Mouse (Mus musculus): ENCODE results near the gene Glyatl3. TPM values are rescaled to one million over a fixed set of nuclear protein-coding genes. Genes with fewer than 3 reads are reported as not detected.
A peak's percentile ranks its signal among the peaks of the same experiment; 100 is the strongest.

Gene Glyatl3
- not detected in 2 replicates for polyA plus RNA-seq (2011; ENCODE audit: insufficient read depth, insufficient read length, low replicate concordance, missing spikeins)

DNA sequence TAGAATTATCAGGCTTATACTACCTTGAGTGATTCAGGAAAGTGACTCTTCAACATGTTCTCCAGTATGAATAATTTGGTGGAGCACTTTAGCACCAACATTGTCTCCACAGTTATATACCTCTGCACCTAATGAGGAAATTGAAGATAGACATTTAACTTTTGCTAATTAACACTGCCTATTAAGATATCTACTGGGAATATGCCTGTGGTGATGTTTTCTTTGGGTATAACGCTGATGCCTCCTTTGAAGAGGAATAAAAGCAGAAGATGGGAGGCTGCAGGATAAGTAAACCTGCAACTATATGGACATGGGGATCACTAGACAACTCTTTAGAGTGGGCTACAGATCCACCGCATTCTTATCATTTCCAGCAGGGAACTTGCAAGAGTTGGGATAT lies at the start of gene Glyatl3:
Gene Glyatl3 (minus strand): TSS at position 101 of the 400 bp plus-strand sequence.
- H3K4me3 ChIP-seq (replicated peaks; ENCODE audit: control insufficient read depth, low read depth, low read length), result no peak within 1 kb of the TSS
- TF ChIP-seq POLR2A (IDR thresholded peaks at IDR 0.05; ENCODE audit: borderline replicate concordance, control insufficient read depth, low read depth, low read length) (no peak), CTCF (IDR thresholded peaks at IDR 0.05; ENCODE audit: control insufficient read depth, insufficient read depth, low read length) (no peak)
- 85% methylated on average over 2 of the region's 2 CpGs for WGBS
- H3K27ac ChIP-seq (ENCODE audit: control insufficient read depth, insufficient read depth, low read depth, low read length, poor library complexity), result no peak within 1 kb of the TSS
- H3K4me1 ChIP-seq (ENCODE audit: control insufficient read depth, insufficient read depth, low read length), result no peaks in the 10 kb centered on the region

DNA sequence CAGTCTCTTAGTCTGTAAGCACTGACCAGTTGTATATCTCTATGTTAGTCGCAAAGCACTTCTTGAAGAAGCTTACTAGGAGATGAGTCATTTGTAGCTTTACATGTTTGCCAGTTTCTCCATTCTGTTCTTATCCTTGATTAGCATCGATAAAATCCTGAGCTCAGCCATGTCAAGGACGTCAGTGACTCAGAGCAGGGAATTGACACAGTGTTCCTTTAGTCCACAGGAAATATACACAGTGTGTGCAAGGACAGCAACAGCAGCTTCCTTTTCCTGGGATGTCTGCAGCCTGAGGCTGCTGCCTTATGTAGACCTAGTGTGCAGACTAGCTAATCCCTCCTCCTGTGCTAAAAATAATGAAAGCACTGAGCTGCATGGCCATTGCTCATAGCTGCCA lies 34.4 kb upstream of the Glyatl3 start:
- no peak overlapping the region for H3K4me3 ChIP-seq (replicated peaks; ENCODE audit: control insufficient read depth, low read depth, low read length)
- no peak for TF ChIP-seq POLR2A (IDR thresholded peaks at IDR 0.05; ENCODE audit: borderline replicate concordance, control insufficient read depth, low read depth, low read length)
- TF ChIP-seq CTCF (IDR thresholded peaks at IDR 0.05; ENCODE audit: control insufficient read depth, insufficient read depth, low read length), result no peak
- WGBS, result 78% methylated on average over 3 of the region's 3 CpGs
- H3K4me1 ChIP-seq (ENCODE audit: control insufficient read depth, insufficient read depth, low read length), result no peaks in the 10 kb centered on the region
- no peak overlapping the region for H3K27ac ChIP-seq (ENCODE audit: control insufficient read depth, insufficient read depth, low read depth, low read length, poor library complexity)

DNA sequence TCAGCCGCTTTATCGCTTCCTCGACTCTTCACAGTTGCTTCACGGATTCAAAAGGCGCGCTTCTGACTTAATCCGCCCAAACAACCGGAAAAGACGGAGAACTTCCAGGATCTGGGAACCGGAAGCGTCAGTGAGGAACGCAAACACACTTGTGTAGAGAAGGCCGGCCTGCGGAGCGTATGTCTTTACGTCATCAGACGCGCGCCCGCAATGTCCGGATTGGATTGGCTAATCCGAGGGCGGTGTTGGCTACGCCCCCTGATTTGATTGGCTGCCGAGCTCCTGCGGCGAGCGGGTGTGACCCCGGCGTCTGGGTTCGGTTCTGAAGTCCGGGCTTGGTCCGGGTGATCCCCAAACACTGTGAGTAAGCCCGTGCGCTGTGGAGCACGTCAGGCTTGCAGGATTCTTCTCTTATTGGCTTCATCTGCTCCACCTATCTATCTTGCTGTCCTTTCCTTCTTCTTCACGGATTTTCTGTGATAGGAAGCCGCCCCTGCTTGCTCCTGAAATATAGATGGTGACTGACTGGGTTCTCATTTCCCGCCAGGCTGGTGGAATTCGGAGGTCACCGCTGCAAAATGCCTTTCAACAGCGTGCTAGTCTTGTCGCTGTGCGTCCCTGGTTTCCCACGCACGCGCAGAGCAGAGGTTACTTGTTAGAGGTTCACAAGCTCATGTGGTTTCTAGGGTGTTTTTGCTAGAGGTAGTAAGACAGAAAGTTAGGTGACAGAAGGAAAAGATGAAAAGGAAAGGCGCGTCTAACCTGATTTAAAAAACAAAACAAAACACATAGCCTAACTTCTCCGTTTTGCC lies 20.5 kb upstream of the Glyatl3 start, which contains the start of the genes Mut and Cenpq:
Gene Mut (plus strand): TSS at position 266 of the 812 bp plus-strand sequence.
Gene Cenpq (minus strand): TSS at position 628 of the 812 bp plus-strand sequence.
- H3K4me1 ChIP-seq (ENCODE audit: control insufficient read depth, insufficient read depth, low read length), result no peaks in the 10 kb centered on the region
- under 1% methylated on average over 50 of the region's 50 CpGs for WGBS
- TF ChIP-seq POLR2A (IDR thresholded peaks at IDR 0.05; ENCODE audit: borderline replicate concordance, control insufficient read depth, low read depth, low read length), result no peak; the same call in 1 of the 2 replicates
- no peak for TF ChIP-seq CTCF (IDR thresholded peaks at IDR 0.05; ENCODE audit: control insufficient read depth, insufficient read depth, low read length)
- peak within 1 kb of the TSS; percentile 96 for H3K4me3 ChIP-seq (replicated peaks; ENCODE audit: control insufficient read depth, low read depth, low read length)
- peak within 1 kb of the TSS; percentile 73 for H3K27ac ChIP-seq (ENCODE audit: control insufficient read depth, insufficient read depth, low read depth, low read length, poor library complexity)

DNA sequence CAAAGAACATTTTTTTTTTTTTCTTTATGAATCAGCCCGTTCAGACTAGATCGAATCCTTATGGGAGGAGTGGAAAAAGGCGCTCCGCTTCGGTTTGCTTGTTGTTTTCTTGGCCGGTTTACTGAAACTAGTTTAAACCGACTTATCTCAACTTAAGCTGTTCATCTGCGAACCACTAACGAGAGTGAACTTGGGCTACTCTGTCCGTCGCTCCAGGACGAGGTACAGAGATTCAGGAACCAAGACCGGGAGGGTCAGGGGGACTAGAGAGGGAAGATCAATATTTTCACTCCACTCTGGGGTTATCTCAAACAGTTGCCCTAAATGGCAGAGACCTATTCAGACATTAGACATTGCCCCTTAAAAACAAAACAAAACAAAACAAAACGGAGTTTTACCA lies 19.8 kb upstream of the Glyatl3 start:
- Histone ChIP-seq H3K4me3 (replicated peaks; ENCODE audit: control insufficient read depth, low read depth, low read length) (peak overlapping the region; percentile 96), H3K4me1 (ENCODE audit: control insufficient read depth, insufficient read depth, low read length) (no peaks in the 10 kb centered on the region), H3K27ac (ENCODE audit: control insufficient read depth, insufficient read depth, low read depth, low read length, poor library complexity) (peak overlapping the region; percentile 73)
- WGBS, result under 1% methylated on average over 14 of the region's 14 CpGs
- TF ChIP-seq POLR2A (IDR thresholded peaks at IDR 0.05; ENCODE audit: borderline replicate concordance, control insufficient read depth, low read depth, low read length) (no peak), CTCF (IDR thresholded peaks at IDR 0.05; ENCODE audit: control insufficient read depth, insufficient read depth, low read length) (no peak)

DNA sequence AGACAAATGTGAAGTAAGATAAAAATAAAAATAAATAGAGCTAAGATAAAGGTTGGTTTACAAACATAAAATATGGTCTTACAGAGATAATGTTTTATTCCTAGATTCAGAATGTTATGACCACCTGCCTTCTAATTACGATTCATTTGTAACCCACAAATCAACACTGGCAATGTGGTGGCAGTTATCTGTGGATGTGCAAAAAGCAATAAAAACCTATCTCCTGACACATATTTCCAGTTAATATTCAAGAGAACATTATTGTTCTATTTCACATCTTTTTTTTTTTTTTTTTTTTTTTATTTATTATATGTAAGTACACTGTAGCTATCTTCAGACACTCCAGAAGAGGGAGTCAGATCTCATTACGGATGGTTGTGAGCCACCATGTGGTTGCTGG lies 1.3 kb upstream of the Glyatl3 start:
- no peak overlapping the region for H3K4me3 ChIP-seq (replicated peaks; ENCODE audit: control insufficient read depth, low read depth, low read length)
- H3K27ac ChIP-seq (ENCODE audit: control insufficient read depth, insufficient read depth, low read depth, low read length, poor library complexity), result no peak overlapping the region
- WGBS, result 75% methylated on average over 2 of the region's 2 CpGs
- TF ChIP-seq CTCF (IDR thresholded peaks at IDR 0.05; ENCODE audit: control insufficient read depth, insufficient read depth, low read length) (no peak), POLR2A (IDR thresholded peaks at IDR 0.05; ENCODE audit: borderline replicate concordance, control insufficient read depth, low read depth, low read length) (no peak)
- H3K4me1 ChIP-seq (ENCODE audit: control insufficient read depth, insufficient read depth, low read length), result no peaks in the 10 kb centered on the region

DNA sequence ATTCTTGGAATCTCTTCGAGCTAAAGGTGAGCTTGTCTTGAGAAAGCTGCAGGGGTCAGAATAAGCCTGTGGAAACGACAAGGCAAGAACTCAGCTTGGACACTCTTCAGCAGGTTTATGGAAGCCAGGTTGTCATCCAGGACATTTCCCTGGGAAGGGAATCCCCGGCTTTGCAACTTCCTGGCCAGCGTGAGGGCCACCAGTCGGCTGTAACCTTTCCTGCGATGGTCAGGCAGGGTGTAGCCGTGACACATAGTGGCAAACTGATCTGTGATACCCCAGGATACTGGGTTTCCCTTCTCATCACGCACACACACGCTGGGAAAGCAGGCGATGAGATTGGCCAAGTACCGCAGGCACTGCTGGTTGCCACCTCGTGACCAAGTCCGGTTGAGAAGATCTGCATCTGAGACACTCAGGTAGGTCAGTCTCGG lies 9.4 kb downstream of the Glyatl3 start:
- Histone ChIP-seq H3K4me3 (replicated peaks; ENCODE audit: control insufficient read depth, low read depth, low read length) (no peak overlapping the region), H3K4me1 (ENCODE audit: control insufficient read depth, insufficient read depth, low read length) (no peaks in the 10 kb centered on the region; the same call in 1 of the 2 replicates), H3K27ac (ENCODE audit: control insufficient read depth, insufficient read depth, low read depth, low read length, poor library complexity) (no peak overlapping the region)
- TF ChIP-seq CTCF (IDR thresholded peaks at IDR 0.05; ENCODE audit: control insufficient read depth, insufficient read depth, low read length) (no peak), POLR2A (IDR thresholded peaks at IDR 0.05; ENCODE audit: borderline replicate concordance, control insufficient read depth, low read depth, low read length) (no peak)
- 9% methylated on average over 14 of the region's 14 CpGs for WGBS

DNA sequence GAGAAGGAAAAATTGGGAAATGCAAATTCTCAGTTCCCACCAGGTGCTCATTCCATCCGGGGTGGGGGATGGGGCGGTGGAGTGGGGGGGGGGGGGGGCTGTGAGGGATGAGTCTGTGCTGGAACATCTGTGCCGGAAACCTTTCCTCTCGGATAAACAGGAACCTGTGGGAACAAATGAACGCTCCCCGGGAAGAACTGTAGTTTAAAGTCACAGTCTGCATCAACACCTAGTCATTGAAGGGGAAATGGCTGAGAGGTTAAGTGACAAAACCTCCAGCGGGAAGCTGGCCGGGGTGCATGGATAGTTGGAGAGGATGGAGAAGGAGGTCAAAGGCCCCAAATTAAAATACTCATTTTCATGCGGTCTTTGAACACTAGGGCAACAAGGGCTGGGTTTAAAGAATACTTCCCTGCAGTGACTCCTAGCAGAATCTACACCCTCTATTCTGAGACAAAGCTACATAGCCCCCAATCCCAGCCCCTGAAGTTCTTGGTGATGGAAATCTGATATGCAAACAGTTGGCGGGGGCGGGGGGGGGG lies 10.0 kb downstream of the Glyatl3 start:
- no peak overlapping the region for H3K27ac ChIP-seq (ENCODE audit: control insufficient read depth, insufficient read depth, low read depth, low read length, poor library complexity)
- TF ChIP-seq POLR2A (IDR thresholded peaks at IDR 0.05; ENCODE audit: borderline replicate concordance, control insufficient read depth, low read depth, low read length) (no peak), CTCF (IDR thresholded peaks at IDR 0.05; ENCODE audit: control insufficient read depth, insufficient read depth, low read length) (no peak)
- no peaks in the 10 kb centered on the region; the same call in 1 of the 2 replicates for H3K4me1 ChIP-seq (ENCODE audit: control insufficient read depth, insufficient read depth, low read length)
- WGBS, result 39% methylated on average over 11 of the region's 11 CpGs
- H3K4me3 ChIP-seq (replicated peaks; ENCODE audit: control insufficient read depth, low read depth, low read length), result no peak overlapping the region

DNA sequence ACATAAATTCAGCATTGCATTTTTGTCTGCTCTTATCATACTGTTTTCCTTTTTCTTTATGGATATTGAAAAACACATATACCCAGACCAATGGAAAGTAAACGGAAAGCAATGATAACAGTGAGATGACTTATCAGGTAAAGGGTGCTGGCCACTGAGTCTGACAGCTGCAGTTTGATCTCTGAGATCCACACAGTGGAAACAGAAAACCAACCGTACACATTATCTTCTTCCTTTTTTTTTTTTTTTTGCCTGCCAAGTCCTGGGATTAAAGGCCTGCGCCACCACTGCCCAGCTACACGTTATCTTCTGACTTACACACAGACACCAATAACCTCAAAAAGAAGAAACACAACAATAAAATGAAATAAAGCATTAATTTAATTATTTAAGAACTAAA lies 10.8 kb downstream of the Glyatl3 start:
- Histone ChIP-seq H3K4me3 (replicated peaks; ENCODE audit: control insufficient read depth, low read depth, low read length) (no peak overlapping the region), H3K4me1 (ENCODE audit: control insufficient read depth, insufficient read depth, low read length) (no peaks in the 10 kb centered on the region; the same call in 1 of the 2 replicates), H3K27ac (ENCODE audit: control insufficient read depth, insufficient read depth, low read depth, low read length, poor library complexity) (no peak overlapping the region)
- 49% methylated on average over 4 of the region's 4 CpGs for WGBS
- TF ChIP-seq CTCF (IDR thresholded peaks at IDR 0.05; ENCODE audit: control insufficient read depth, insufficient read depth, low read length) (no peak), POLR2A (IDR thresholded peaks at IDR 0.05; ENCODE audit: borderline replicate concordance, control insufficient read depth, low read depth, low read length) (no peak)

All from bone marrow, adult 2 months (tissue).